Mouse (Mus musculus): ENCODE results near the gene Actn4.
"Not testable (repeated sequence)": the region's sequence is repeated elsewhere in the genome, so short reads cannot be mapped to it uniquely, and the experiment has no call there.

GRCm38 (mm10) chr7:28883704-28884103, 78.4 kb downstream of the Actn4 start:
- not testable (repeated sequence) for TF ChIP-seq CTCF (IDR thresholded peaks at IDR 0.05; ENCODE audit: low read depth, low read length); POLR2A (IDR thresholded peaks at IDR 0.05; ENCODE audit: borderline replicate concordance, low read depth, low read length)
